Mouse (Mus musculus) inflammation-experienced regulatory T-cells (primary cell): ENCODE results near the gene Tmem258. TPM values are rescaled to one million over a fixed set of nuclear protein-coding genes. Genes with fewer than 3 reads are reported as not detected.

Experiments
- polyA plus RNA-seq, 2 experiments: library from polyadenylated mRNA; unstranded; fragments of 100-300 nt; shearing (Covaris generic); gene quantifications; one replicate each; pipeline ENCODE4 v1.2.1; 2017

Tmem258 gene
- 100 to 1,000 TPM; 254 to 276 TPM for polyA plus RNA-seq

DNA sequence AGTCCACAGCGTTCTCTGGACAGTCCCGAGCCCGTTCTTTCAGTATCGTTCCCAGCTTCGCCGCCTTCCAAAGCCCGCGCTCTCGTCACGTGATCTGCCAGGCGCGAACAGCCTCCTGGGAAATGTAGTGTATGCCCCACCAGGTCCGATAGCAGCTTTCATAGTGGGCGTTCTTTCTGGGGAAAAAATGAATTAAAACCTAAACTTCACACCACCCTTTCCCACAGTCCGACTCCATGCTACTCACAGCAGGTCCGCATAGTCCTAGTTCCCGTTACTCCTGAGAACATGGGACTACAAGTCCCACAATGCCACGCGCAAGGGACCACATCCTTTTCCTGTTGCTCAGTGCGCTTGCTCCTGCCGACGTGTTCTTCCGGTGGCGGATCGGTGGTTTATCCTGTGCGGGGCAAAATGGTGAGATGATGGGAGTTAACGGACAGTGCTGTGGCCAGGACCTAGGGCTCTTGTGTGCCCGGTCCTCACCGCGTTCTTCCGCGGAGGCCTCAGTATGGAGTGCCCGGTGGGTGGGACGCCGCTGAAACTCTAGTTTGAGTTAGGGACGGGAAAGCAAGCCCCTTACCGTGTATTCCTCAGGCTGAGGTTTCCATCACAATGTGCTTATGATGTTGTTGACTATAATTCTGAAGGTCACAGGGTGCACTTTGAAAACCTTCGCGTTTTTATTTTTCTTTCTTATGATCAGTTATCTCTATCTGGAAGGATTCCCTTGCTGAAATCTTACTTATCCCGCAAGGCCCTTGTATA lies at the start of gene Tmem258, which contains the start of gene Fen1:
TSS of gene Tmem258 (plus strand) at position 167 of the 768 bp plus-strand sequence.
TSS of gene Fen1 (minus strand) at position 322 of the 768 bp plus-strand sequence.

DNA sequence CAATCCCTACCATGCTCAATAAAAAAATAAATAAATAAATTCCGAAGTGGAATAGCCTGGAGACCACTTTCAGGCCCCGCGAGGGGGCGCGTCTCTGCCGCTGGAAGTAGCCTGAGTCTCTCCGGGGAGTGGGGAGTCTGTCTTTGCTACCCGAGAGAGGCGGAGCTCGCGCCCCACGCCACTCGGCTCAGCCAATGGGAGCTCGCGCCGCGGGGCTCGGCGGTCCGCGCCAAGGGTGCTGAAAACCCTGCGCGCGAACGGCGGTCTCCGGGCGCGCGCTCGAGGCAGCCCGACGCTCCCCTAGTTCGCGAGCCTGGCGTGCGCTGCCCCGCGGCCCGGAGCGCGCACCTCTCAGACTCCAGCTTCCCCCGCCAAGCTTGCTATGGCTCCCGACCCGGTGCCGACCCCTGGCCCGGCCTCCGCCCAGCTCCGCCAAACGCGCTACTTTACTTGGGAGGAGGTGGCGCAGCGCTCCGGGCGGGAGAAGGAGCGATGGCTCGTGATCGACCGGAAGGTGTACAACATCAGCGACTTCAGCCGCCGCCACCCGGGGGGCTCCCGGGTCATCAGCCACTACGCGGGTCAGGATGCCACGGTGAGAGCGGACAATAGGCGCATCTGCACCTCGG lies 21.0 kb upstream of the Tmem258 start, which contains the start of gene Fads1:
TSS of gene Fads1 (plus strand) at position 219 of the 629 bp plus-strand sequence.

DNA sequence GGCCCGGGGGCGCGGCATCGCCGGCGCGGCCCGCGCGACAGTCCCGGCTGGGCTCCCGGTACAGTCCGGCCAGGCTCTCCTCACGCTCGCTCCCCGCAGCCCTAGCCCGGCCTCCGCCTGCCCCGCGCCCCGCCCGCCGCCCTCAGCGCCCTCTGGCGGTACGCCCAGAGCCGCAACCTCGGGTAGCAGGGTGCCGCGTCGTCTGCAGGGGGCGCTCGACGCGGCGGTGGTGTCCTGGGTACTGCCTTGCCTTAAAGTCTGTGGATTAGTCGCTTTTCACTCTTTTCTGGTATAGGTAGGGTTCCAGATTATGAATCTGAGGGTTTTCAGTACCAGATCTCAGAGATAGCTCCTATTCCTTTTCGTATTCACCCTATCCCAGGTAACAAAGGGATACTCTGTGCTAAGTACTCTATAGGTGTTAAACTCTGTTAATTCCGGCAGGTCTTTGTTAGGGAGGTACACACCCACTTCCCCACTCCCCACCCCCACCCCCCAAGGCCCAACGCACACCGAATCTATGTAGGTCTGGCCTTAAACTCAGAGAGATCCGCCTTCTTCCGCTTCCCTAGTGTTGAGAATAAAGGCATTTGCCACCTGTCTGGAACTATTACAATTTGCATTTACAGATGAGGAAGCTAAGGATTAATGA lies 37.0 kb downstream of the Tmem258 start, which contains the start of gene Myrf:
TSS of gene Myrf (minus strand) at position 95 of the 652 bp plus-strand sequence.

Other genes starting within 250 kb of the Tmem258 start
- 1,000 to 10,000 TPM; 2,093 to 2,421 TPM for gene Fth1, start 223.4 kb upstream of the Tmem258 start, polyA plus RNA-seq
- under 1 TPM in 1 of 2 experiments, not detected in 1; 0.33 TPM for gene Best1, start 202.4 kb upstream of the Tmem258 start, polyA plus RNA-seq
- gene Rab3il1, start 202.3 kb upstream of the Tmem258 start, polyA plus RNA-seq, result under 1 TPM; 0.27 to 0.37 TPM
- gene Fads3, start 162.4 kb upstream of the Tmem258 start, polyA plus RNA-seq, result under 1 TPM in 1 of 2 experiments, not detected in 1; 0.75 TPM
- 1 to 10 TPM in 1 of 2 experiments, under 1 TPM in 1; 0.33 to 1.3 TPM for gene Fads2, start 102.3 kb upstream of the Tmem258 start, polyA plus RNA-seq
- 10 to 100 TPM; 13.1 to 14.9 TPM for gene Fads1, start 21.1 kb upstream of the Tmem258 start, polyA plus RNA-seq
- gene Fen1, start 155 bp downstream of the Tmem258 start, polyA plus RNA-seq, result 10 to 100 TPM; 19.2 to 34.8 TPM
- 1 to 10 TPM in 1 of 2 experiments, under 1 TPM in 1; 0.19 to 2.5 TPM for gene Myrf, start 36.7 kb downstream of the Tmem258 start, polyA plus RNA-seq
- gene Dagla, start 100.9 kb downstream of the Tmem258 start, polyA plus RNA-seq, result under 1 TPM; 0.12 to 0.26 TPM
- under 1 TPM; 0.25 to 0.94 TPM for gene Syt7, start 185.1 kb downstream of the Tmem258 start, polyA plus RNA-seq